Mouse (Mus musculus): ENCODE measurements around the gene Gm5475. TPM values are rescaled to one million over a fixed set of nuclear protein-coding genes. Genes with fewer than 3 reads are reported as not detected.
A peak's percentile ranks its signal among the peaks of the same experiment; 100 is the strongest.

Gm5475 gene
- polyA plus RNA-seq, 1 experiment from 2014 or later: not detected

- no peak overlapping the region for H3K4me3 ChIP-seq
- H3K27me3 ChIP-seq (ENCODE audit: insufficient read depth, poor library complexity, severe bottlenecking): peaks cover 11% of the 10 kb centered on the region; the same call in 1 of the 2 replicates
- no peak overlapping the region for H3K27ac ChIP-seq
- WGBS: 88% methylated on average over 5 of the region's 5 CpGs
- DNase-seq (ENCODE audit: low spot score): no peak
- H3K4me1 ChIP-seq (replicated peaks): 0 out of 2 replicates have a peak, but pooled peaks cover 3% of the 10 kb centered on the region
- no peaks in the 10 kb centered on the region for H3K9me3 ChIP-seq
- no peaks in the 10 kb centered on the region for H3K36me3 ChIP-seq
Observed at GRCm38 (mm10) chr15:100462086-100462485, 40.1 kb downstream of the Gm5475 start.

- Histone ChIP-seq H3K4me1 (replicated peaks) (peaks cover 17% of the 10 kb centered on the region), H3K9me3 (no peaks in the 10 kb centered on the region), H3K4me3 (no peak overlapping the region), H3K36me3 (no peaks in the 10 kb centered on the region), H3K27me3 (ENCODE audit: insufficient read depth, poor library complexity, severe bottlenecking) (peaks cover 4% of the 10 kb centered on the region; the same call in 1 of the 2 replicates), H3K27ac (no peak overlapping the region)
- WGBS: 29% methylated on average over 6 of the region's 6 CpGs
- DNase-seq (ENCODE audit: low spot score): peak; percentile 60
Observed at GRCm38 (mm10) chr15:100463712-100464111, 41.8 kb downstream of the Gm5475 start.

GRCm38 (mm10) chr15:100465432-100465831 is 43.5 kb downstream of the Gm5475 start:
- 86% methylated on average over 2 of the region's 2 CpGs for WGBS
- DNase-seq (ENCODE audit: low spot score): no peak
- H3K4me1 ChIP-seq (replicated peaks): peaks cover 33% of the 10 kb centered on the region
- no peak overlapping the region for H3K27ac ChIP-seq
- no peak overlapping the region for H3K4me3 ChIP-seq
- no peaks in the 10 kb centered on the region for H3K36me3 ChIP-seq
- no peaks in the 10 kb centered on the region for H3K9me3 ChIP-seq
- no peaks in the 10 kb centered on the region for H3K27me3 ChIP-seq (ENCODE audit: insufficient read depth, poor library complexity, severe bottlenecking)

GRCm38 (mm10) chr15:100467738-100468137 is 45.8 kb downstream of the Gm5475 start:
- Histone ChIP-seq H3K27me3 (ENCODE audit: insufficient read depth, poor library complexity, severe bottlenecking) (no peaks in the 10 kb centered on the region), H3K27ac (no peak overlapping the region), H3K4me3 (peak overlapping the region; percentile 86), H3K4me1 (replicated peaks) (peaks cover 34% of the 10 kb centered on the region), H3K9me3 (no peaks in the 10 kb centered on the region; the same call in 1 of the 2 replicates), H3K36me3 (peaks cover 22% of the 10 kb centered on the region)
- DNase-seq (ENCODE audit: low spot score): no peak
- WGBS: 53% methylated on average over 8 of the region's 8 CpGs

- WGBS: 3% methylated on average over 84 of the region's 84 CpGs
- H3K36me3 ChIP-seq: peaks cover 30% of the 10 kb centered on the region
- no peaks in the 10 kb centered on the region; the same call in 1 of the 2 replicates for H3K9me3 ChIP-seq
- no peaks in the 10 kb centered on the region for H3K27me3 ChIP-seq (ENCODE audit: insufficient read depth, poor library complexity, severe bottlenecking)
- peak within 1 kb of the TSS; percentile 92 for H3K27ac ChIP-seq
- DNase-seq (ENCODE audit: low spot score): peak; percentile 86
- peaks cover 34% of the 10 kb centered on the region for H3K4me1 ChIP-seq (replicated peaks)
- peak within 1 kb of the TSS; percentile 86 for H3K4me3 ChIP-seq
Observed at GRCm38 (mm10) chr15:100468295-100469188, 46.6 kb downstream of the Gm5475 start, which contains the start of gene Letmd1. Letmd1 (plus strand) TSS chr15:100469023.

- 1% methylated on average over 19 of the region's 19 CpGs for WGBS
- peaks cover 34% of the 10 kb centered on the region for H3K4me1 ChIP-seq (replicated peaks)
- H3K9me3 ChIP-seq: no peaks in the 10 kb centered on the region; the same call in 1 of the 2 replicates
- no peak for DNase-seq (ENCODE audit: low spot score)
- H3K4me3 ChIP-seq: peak overlapping the region; percentile 86
- H3K36me3 ChIP-seq: peaks cover 37% of the 10 kb centered on the region
- H3K27ac ChIP-seq: peak overlapping the region; percentile 92
- H3K27me3 ChIP-seq (ENCODE audit: insufficient read depth, poor library complexity, severe bottlenecking): no peaks in the 10 kb centered on the region
Observed at GRCm38 (mm10) chr15:100469189-100469545, 47.2 kb downstream of the Gm5475 start.

- Histone ChIP-seq H3K27ac (no peak overlapping the region), H3K27me3 (ENCODE audit: insufficient read depth, poor library complexity, severe bottlenecking) (no peaks in the 10 kb centered on the region), H3K36me3 (peaks cover 45% of the 10 kb centered on the region), H3K4me1 (replicated peaks) (peaks cover 34% of the 10 kb centered on the region), H3K9me3 (no peaks in the 10 kb centered on the region; the same call in 1 of the 2 replicates), H3K4me3 (peak overlapping the region; percentile 86)
- DNase-seq (ENCODE audit: low spot score): no peak
- 75% methylated on average over 10 of the region's 10 CpGs for WGBS
Observed at GRCm38 (mm10) chr15:100470037-100470436, 48.1 kb downstream of the Gm5475 start.

GRCm38 (mm10) chr15:100473926-100474503 is 52.1 kb downstream of the Gm5475 start:
- Histone ChIP-seq H3K36me3 (peaks cover 84% of the 10 kb centered on the region), H3K27ac (no peak overlapping the region), H3K9me3 (no peaks in the 10 kb centered on the region; the same call in 1 of the 2 replicates), H3K27me3 (ENCODE audit: insufficient read depth, poor library complexity, severe bottlenecking) (no peaks in the 10 kb centered on the region), H3K4me1 (replicated peaks) (peaks cover 19% of the 10 kb centered on the region), H3K4me3 (no peak overlapping the region)
- DNase-seq (ENCODE audit: low spot score): no peak
- 88% methylated on average over 7 of the region's 7 CpGs for WGBS

Other genes with a start within 250 kb of the Gm5475 start
- 22.9 and 34.4 TPM in 2 replicates for gene Atf1, start 194.3 kb upstream of the Gm5475 start, polyA plus RNA-seq (2016; fragmentation: Nextera tagmentation; extraction: Ambion mirVana)
- not detected in 2 replicates for gene Tmprss12, start 141.3 kb upstream of the Gm5475 start, polyA plus RNA-seq (2016; fragmentation: Nextera tagmentation; extraction: Ambion mirVana)
- 3.8 and 5.5 TPM in 2 replicates for gene Mettl7a1, start 118.0 kb upstream of the Gm5475 start, polyA plus RNA-seq (2016; fragmentation: Nextera tagmentation; extraction: Ambion mirVana)
- gene Mettl7a3, start 87.2 kb upstream of the Gm5475 start, polyA plus RNA-seq (2016; fragmentation: Nextera tagmentation; extraction: Ambion mirVana): not detected in 2 replicates
- 0.21 TPM in 1 of 2 replicates, not detected in the other for gene Methig1, start 69.0 kb upstream of the Gm5475 start, polyA plus RNA-seq (2016; fragmentation: Nextera tagmentation; extraction: Ambion mirVana)
- gene Mettl7a2, start 68.9 kb upstream of the Gm5475 start, polyA plus RNA-seq (2016; fragmentation: Nextera tagmentation; extraction: Ambion mirVana): not detected in 2 replicates
- 0.47 TPM in 1 of 2 replicates, not detected in the other for gene Higd1c, start 57.6 kb upstream of the Gm5475 start, polyA plus RNA-seq (2016; fragmentation: Nextera tagmentation; extraction: Ambion mirVana)
- gene Slc11a2, start 2.9 kb downstream of the Gm5475 start, polyA plus RNA-seq (2016; fragmentation: Nextera tagmentation; extraction: Ambion mirVana): 25.1 and 26.2 TPM in 2 replicates
- gene Letmd1, start 46.9 kb downstream of the Gm5475 start, polyA plus RNA-seq (2016; fragmentation: Nextera tagmentation; extraction: Ambion mirVana): 38.0 and 41.2 TPM in 2 replicates
- 20.9 and 26.2 TPM in 2 replicates for gene Csrnp2, start 73.3 kb downstream of the Gm5475 start, polyA plus RNA-seq (2016; fragmentation: Nextera tagmentation; extraction: Ambion mirVana)
- gene Tfcp2, start 129.9 kb downstream of the Gm5475 start, polyA plus RNA-seq (2016; fragmentation: Nextera tagmentation; extraction: Ambion mirVana): 34.6 and 36.9 TPM in 2 replicates
- 4.5 and 9.8 TPM in 2 replicates for gene Pou6f1, start 177.8 kb downstream of the Gm5475 start, polyA plus RNA-seq (2016; fragmentation: Nextera tagmentation; extraction: Ambion mirVana)
- 231 and 240 TPM in 2 replicates for gene Dazap2, start 193.2 kb downstream of the Gm5475 start, polyA plus RNA-seq (2016; fragmentation: Nextera tagmentation; extraction: Ambion mirVana)
- gene Smagp, start 214.8 kb downstream of the Gm5475 start, polyA plus RNA-seq (2016; fragmentation: Nextera tagmentation; extraction: Ambion mirVana): 5.7 and 6.5 TPM in 2 replicates
- 4.0 and 4.5 TPM in 2 replicates for gene Bin2, start 247.4 kb downstream of the Gm5475 start, polyA plus RNA-seq (2016; fragmentation: Nextera tagmentation; extraction: Ambion mirVana)